Mouse (Mus musculus): ENCODE results near the gene Arvcf. TPM values are rescaled to one million over a fixed set of nuclear protein-coding genes. Genes with fewer than 3 reads are reported as not detected.

Arvcf gene
- polyA plus RNA-seq, 1 experiment = 52.3 TPM

- 94% methylated on average over 5 of the region's 5 CpGs for WGBS
- H3K4me3 ChIP-seq (ENCODE audit: control insufficient read depth, insufficient read depth, low read length) = no peak overlapping the region
- DNase-seq = no peak
- H3K27me3 ChIP-seq (ENCODE audit: control insufficient read depth, insufficient read depth, low read length) = no peaks in the 10 kb centered on the region
- no peak overlapping the region for H3K27ac ChIP-seq (ENCODE audit: control insufficient read depth, insufficient read depth, low read length)
- TF ChIP-seq CTCF (IDR thresholded peaks at IDR 0.05; ENCODE audit: borderline replicate concordance, control insufficient read depth, extremely low read depth, insufficient read depth, low read length, poor library complexity) (no peak), POLR2A (IDR thresholded peaks at IDR 0.05; ENCODE audit: control insufficient read depth, extremely low read depth, insufficient read depth, low read length, poor library complexity) (no peak)
- peaks cover 27% of the 10 kb centered on the region for H3K4me1 ChIP-seq (replicated peaks; ENCODE audit: control insufficient read depth, insufficient read depth, low read length)
- no peaks in the 10 kb centered on the region for H3K36me3 ChIP-seq (ENCODE audit: control insufficient read depth, insufficient read depth, low read length)
These were observed 69.5 kb downstream of the Arvcf start for GRCm38 (mm10) chr16:18417491-18417890.

DNA sequence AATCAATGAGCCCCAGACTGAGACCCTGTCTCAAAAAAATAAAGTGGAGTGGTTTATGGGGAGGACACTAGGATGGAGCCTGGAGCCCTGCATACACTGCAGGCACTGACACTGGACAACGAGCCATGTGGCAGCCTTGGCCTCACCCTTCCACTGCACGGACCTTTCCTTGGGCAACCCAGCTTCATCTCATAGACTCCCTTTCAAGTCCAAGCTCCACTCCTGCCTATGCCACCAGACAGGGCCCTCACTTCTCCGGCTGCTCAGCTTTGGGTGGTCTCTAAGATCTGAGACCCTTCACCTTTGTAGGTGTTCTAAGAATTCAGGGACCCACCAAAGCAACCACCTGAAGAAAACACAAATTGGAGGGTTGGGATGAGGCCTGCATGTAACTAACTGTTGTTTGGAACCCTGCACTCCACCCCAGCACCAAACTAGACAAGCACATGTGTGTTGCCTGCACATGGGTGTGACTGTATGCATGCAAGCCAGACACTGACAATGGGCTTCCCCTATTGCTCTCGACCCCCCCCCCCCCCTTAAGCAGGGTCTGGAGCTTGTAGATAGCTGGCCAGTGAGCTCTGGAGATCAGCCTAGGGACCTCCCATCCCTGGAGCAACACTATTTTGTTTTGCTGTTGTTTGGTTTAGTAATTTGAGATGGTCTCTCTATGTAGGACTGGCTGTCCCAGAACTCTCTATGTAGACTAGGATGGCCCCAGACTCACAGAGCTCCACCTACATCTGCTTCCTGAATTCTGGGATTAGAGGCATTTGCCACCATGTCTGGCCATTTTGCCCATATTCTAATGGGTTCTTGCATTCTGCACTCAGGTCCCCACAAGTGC is 71.0 kb downstream of the Arvcf start:
- Histone ChIP-seq H3K4me1 (replicated peaks; ENCODE audit: control insufficient read depth, insufficient read depth, low read length) (peaks cover 25% of the 10 kb centered on the region), H3K27me3 (ENCODE audit: control insufficient read depth, insufficient read depth, low read length) (no peaks in the 10 kb centered on the region), H3K27ac (ENCODE audit: control insufficient read depth, insufficient read depth, low read length) (no peak overlapping the region), H3K4me3 (ENCODE audit: control insufficient read depth, insufficient read depth, low read length) (no peak overlapping the region), H3K36me3 (ENCODE audit: control insufficient read depth, insufficient read depth, low read length) (no peaks in the 10 kb centered on the region)
- DNase-seq = no peak
- TF ChIP-seq POLR2A (IDR thresholded peaks at IDR 0.05; ENCODE audit: control insufficient read depth, extremely low read depth, insufficient read depth, low read length, poor library complexity) = no peak
- TF ChIP-seq CTCF (IDR thresholded peaks at IDR 0.05; ENCODE audit: borderline replicate concordance, control insufficient read depth, extremely low read depth, insufficient read depth, low read length, poor library complexity) = no peak
- 90% methylated on average over 4 of the region's 4 CpGs for WGBS

GRCm38 (mm10) chr16:18419603-18420026 is 71.6 kb downstream of the Arvcf start:
- DNase-seq = no peak
- H3K4me1 ChIP-seq (replicated peaks; ENCODE audit: control insufficient read depth, insufficient read depth, low read length) = peaks cover 27% of the 10 kb centered on the region
- H3K27me3 ChIP-seq (ENCODE audit: control insufficient read depth, insufficient read depth, low read length) = no peaks in the 10 kb centered on the region
- H3K4me3 ChIP-seq (ENCODE audit: control insufficient read depth, insufficient read depth, low read length) = no peak overlapping the region
- no peaks in the 10 kb centered on the region for H3K36me3 ChIP-seq (ENCODE audit: control insufficient read depth, insufficient read depth, low read length)
- no peak overlapping the region for H3K27ac ChIP-seq (ENCODE audit: control insufficient read depth, insufficient read depth, low read length)
- TF ChIP-seq CTCF (IDR thresholded peaks at IDR 0.05; ENCODE audit: borderline replicate concordance, control insufficient read depth, extremely low read depth, insufficient read depth, low read length, poor library complexity) = no peak
- TF ChIP-seq POLR2A (IDR thresholded peaks at IDR 0.05; ENCODE audit: control insufficient read depth, extremely low read depth, insufficient read depth, low read length, poor library complexity) = no peak
- 71% methylated on average over 1 of the region's 1 CpGs for WGBS

- Histone ChIP-seq H3K27me3 (ENCODE audit: control insufficient read depth, insufficient read depth, low read length) (no peaks in the 10 kb centered on the region), H3K4me1 (replicated peaks; ENCODE audit: control insufficient read depth, insufficient read depth, low read length) (peaks cover 30% of the 10 kb centered on the region), H3K27ac (ENCODE audit: control insufficient read depth, insufficient read depth, low read length) (no peak overlapping the region), H3K4me3 (ENCODE audit: control insufficient read depth, insufficient read depth, low read length) (no peak overlapping the region), H3K36me3 (ENCODE audit: control insufficient read depth, insufficient read depth, low read length) (no peaks in the 10 kb centered on the region)
- 95% methylated on average over 3 of the region's 3 CpGs for WGBS
- no peak for DNase-seq
- no peak for TF ChIP-seq POLR2A (IDR thresholded peaks at IDR 0.05; ENCODE audit: control insufficient read depth, extremely low read depth, insufficient read depth, low read length, poor library complexity)
- no peak for TF ChIP-seq CTCF (IDR thresholded peaks at IDR 0.05; ENCODE audit: borderline replicate concordance, control insufficient read depth, extremely low read depth, insufficient read depth, low read length, poor library complexity)
These were observed 72.6 kb downstream of the Arvcf start for GRCm38 (mm10) chr16:18420571-18420970.

DNA sequence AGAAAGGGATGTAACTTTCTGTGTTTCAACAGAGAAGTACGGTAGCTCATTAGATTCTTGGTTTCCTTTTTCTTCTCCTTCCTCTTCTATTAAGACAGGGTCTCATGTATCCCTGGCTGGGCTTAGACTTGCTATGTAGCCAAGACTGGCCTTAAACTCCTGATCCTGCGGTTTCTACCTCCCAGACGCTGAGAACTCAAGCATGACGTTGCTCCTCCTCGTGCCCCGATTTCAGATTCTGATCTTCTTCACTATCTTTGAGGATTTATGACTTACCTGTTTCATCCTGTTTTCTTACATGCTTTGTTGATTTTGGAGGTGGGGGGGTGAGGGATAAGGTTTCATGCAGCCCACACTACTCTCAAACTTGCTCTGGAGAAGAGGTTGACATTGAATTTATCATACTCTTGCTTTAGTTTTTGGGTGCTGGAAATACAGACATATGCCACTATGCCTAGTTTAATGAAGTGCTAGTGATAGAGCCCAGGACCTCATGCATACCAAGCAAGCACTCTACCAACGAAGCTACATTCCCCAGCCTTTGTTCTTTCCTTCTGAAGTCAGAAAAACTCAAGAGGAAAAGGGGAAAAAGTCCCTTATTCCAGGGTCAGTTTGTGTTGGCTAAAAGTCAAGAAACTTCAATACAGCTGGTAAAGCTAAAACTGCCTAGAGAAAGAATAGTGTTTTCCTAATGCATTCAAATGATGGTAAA is 75.4 kb downstream of the Arvcf start:
- Histone ChIP-seq H3K27ac (ENCODE audit: control insufficient read depth, insufficient read depth, low read length) (no peak overlapping the region), H3K27me3 (ENCODE audit: control insufficient read depth, insufficient read depth, low read length) (no peaks in the 10 kb centered on the region), H3K36me3 (ENCODE audit: control insufficient read depth, insufficient read depth, low read length) (no peaks in the 10 kb centered on the region), H3K4me1 (replicated peaks; ENCODE audit: control insufficient read depth, insufficient read depth, low read length) (peaks cover 31% of the 10 kb centered on the region), H3K4me3 (ENCODE audit: control insufficient read depth, insufficient read depth, low read length) (no peak overlapping the region)
- DNase-seq = no peak
- TF ChIP-seq CTCF (IDR thresholded peaks at IDR 0.05; ENCODE audit: borderline replicate concordance, control insufficient read depth, extremely low read depth, insufficient read depth, low read length, poor library complexity) = no peak
- TF ChIP-seq POLR2A (IDR thresholded peaks at IDR 0.05; ENCODE audit: control insufficient read depth, extremely low read depth, insufficient read depth, low read length, poor library complexity) = no peak
- 92% methylated on average over 7 of the region's 7 CpGs for WGBS

- TF ChIP-seq POLR2A (IDR thresholded peaks at IDR 0.05; ENCODE audit: control insufficient read depth, extremely low read depth, insufficient read depth, low read length, poor library complexity) (no peak), CTCF (IDR thresholded peaks at IDR 0.05; ENCODE audit: borderline replicate concordance, control insufficient read depth, extremely low read depth, insufficient read depth, low read length, poor library complexity) (no peak)
- no peak for DNase-seq
- H3K27me3 ChIP-seq (ENCODE audit: control insufficient read depth, insufficient read depth, low read length) = no peaks in the 10 kb centered on the region
- H3K4me1 ChIP-seq (replicated peaks; ENCODE audit: control insufficient read depth, insufficient read depth, low read length) = peaks cover 28% of the 10 kb centered on the region
- H3K4me3 ChIP-seq (ENCODE audit: control insufficient read depth, insufficient read depth, low read length) = no peak overlapping the region
- no peaks in the 10 kb centered on the region for H3K36me3 ChIP-seq (ENCODE audit: control insufficient read depth, insufficient read depth, low read length)
- 97% methylated on average over 5 of the region's 5 CpGs for WGBS
- no peak overlapping the region for H3K27ac ChIP-seq (ENCODE audit: control insufficient read depth, insufficient read depth, low read length)
These were observed 75.9 kb downstream of the Arvcf start for GRCm38 (mm10) chr16:18423915-18424265.
